Mouse (Mus musculus) adrenal gland, postnatal 25 days (tissue): Measurements from ENCODE around the gene Elp4. TPM values are rescaled to one million over a fixed set of nuclear protein-coding genes. Genes with fewer than 3 reads are reported as not detected.

Source experiments
- DNase-seq: peaks from one replicate; pipeline ENCODE4 v3.0.0; 2021; ENCODE audit warnings: mixed read lengths
- total RNA-seq: library from RNA; stranded (reverse); gene quantifications from 2 replicates; pipeline ENCODE4 v1.2.3, GENCODE M21; 2021

Gene Elp4
- total RNA-seq, 1 experiment from 2014 or later = 17.1 TPM

- DNase-seq = no peak
Measured at GRCm38 (mm10) chr2:105682011-105682501, 222.3 kb downstream of the Elp4 start.

DNA sequence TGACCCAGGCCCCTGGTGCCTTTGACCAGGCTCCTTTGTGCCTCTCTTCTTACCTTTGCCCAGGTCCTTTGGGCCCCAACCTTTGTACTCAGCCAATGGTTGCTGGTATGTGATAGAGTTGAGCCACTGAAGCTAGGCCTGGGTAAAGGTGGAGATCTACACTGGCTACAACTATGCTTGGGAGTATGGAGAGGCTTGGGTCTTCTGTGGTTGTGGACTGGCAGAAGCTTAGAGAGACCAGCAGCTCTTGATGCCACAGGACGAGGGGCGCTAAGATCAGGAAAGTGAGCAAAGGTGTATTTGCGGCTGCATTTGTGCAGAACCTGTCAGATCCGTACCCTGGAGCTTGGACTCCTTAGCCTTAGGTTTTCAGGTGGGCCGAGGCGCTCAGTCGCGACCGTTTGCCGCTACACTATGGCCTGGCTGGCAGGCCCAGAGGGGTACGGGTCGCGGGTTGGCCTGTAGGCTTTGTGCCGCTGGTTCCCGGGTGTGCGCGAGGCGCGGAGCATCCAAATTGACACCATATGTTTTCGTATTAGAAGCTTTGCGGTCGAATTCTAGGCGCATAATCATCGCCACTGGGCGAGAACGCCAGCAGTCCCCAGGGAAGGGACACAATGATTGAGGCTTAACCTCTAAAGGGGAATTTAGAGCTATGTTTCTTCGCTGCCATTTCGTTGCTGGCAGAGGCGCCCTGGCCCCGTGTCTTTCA lies 223.2 kb downstream of the Elp4 start:
- no peak for DNase-seq

DNA sequence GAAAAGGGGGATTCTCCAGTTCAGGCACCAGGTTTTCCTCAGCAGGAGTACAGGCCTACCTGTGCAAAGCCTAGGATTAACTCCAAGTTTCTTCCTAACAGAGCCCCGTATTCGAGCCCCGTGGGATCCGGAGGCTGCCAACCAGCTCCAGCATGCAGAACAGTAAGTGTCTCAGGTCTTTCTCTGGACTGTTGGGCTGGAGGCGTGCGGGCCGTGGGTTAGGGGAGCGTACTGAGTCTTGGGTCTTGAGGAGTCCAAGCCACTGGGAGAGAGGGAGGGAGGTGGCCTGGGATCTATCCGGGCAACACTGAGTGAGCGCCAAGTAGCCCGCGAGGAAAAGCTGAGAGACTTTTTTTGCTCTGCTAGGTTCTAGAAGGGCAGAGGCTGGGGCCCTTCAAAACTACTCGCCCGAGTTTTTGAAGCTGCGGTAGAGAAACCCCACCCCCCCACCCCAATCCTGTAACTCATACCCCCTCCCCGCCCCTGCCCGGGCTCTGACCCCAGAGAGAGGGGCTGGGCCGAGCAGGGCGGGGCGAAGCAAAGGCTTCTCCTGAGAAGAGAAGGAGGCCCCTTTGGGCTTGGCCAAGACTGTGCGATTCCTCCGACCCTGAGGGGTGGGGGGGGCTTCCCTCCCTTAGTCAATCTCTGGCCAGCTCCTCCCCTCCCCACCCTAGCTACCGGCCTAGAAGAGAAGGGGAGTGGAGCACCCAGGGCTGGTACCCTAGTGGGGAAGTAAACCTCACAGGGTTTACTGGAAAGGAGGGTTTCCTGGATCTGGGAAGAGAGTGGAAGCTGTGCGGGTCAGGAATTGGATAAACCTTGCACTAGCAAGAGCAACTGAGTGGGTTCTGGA lies 224.0 kb downstream of the Elp4 start:
- DNase-seq = no peak

GRCm38 (mm10) chr2:105679331-105679730 lies 225.0 kb downstream of the Elp4 start:
- no peak for DNase-seq

- no peak for DNase-seq
Measured at GRCm38 (mm10) chr2:105678880-105679321, 225.5 kb downstream of the Elp4 start.

DNA sequence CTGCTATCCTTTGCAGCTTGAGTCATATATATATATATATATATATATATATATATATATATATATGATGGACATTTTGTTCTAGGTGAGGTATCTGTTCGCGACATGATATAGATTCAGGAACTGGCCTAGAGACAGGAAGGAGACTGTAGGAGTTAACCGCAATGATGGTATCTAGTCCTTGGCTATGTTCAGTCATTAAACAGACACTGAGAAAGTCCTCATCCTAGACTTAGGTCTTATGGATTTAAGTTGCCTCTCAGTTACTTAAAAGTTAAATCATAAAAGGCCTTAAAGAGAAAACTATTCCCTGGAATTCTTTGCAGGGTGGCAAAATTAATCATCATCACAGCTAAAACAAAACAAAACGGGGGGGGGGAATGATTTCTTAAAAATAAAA lies 226.1 kb downstream of the Elp4 start:
- no peak for DNase-seq

GRCm38 (mm10) chr2:105677434-105678105 lies 226.8 kb downstream of the Elp4 start:
- no peak for DNase-seq

DNA sequence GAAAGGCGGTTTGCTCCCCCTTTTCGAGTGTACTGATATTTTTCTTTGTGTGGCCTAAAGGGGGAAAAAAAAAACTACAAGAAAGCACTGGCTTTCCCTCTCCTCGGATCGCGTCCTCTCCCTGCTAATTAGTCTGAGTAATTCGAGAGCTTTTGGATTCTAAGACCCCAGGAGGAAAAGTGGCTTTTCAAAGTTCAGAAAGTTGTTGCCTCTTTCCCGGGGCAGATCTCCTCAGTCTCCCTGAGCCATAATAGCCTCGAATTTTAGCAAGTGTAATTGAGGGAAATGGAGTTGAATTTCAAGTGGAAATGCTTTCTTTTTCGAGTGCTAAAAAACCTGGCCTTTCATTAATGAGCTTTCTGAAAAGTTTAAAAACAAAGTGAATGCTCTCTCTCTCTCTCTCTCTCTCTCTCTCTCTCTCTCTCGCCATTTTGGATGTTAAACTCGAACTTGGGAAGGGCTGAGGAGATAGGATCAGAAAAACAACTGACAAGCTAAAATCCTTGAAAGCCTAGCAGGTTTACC lies 227.4 kb downstream of the Elp4 start:
- DNase-seq = no peak

DNA sequence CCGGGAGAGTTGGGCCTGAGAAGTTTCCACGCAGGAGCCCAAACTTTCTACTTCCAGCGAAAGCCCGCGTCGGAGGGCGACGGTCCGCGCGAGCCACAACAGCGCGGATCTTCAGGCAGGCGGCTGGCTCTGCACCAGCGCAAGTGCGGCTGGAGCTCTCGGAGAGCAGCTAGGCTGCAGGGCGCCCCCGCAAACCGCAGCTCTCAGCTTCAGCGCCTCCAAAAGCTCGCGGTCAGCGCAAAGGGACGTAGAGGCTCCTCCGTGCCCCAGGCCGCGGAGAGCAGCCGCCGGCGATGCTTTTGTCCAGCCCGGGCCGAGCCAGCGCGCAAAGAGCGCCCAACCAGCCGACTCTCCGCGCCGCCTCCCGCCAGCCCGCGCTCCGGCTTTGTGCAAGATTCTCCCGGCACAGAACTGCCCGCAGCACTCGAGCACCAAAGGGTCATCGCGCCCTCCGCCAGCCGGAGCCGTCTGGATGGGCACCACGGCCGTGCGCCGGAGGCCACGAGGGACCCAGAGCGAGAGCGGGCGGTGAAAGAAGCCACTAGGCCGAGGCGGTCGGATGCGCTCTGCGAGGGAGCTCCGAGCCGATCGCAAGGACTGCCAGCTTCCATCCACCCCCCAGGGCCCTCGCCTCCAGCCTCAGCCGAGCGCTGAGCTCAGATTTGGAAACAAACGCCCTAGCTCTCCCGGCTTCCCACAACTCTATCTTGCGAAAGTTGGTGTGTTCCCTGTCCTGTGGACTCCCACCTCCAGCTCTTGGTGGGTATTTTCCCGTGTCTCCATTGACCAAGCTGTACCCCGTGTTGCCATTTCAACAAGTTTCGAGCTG lies 228.1 kb downstream of the Elp4 start:
- DNase-seq = no peak

DNA sequence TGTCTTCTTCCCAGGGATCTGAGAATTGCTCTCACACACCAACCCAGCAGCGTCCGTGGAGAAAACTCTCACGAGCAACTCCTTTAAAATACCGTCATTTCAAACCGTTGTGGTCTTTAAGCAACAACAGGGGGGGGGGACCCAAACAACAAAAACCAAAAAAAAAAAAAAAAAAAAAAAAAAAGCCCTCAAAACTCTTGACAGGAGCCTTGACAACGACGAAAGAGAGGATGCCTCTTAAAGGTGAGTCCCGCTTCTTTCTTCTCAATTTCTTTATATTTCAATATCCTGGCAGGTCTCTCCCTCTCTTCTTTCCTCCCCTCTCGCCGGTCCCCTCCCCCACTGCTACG lies 228.7 kb downstream of the Elp4 start:
- DNase-seq = no peak

GRCm38 (mm10) chr2:105674875-105675729 lies 229.3 kb downstream of the Elp4 start:
- DNase-seq = peak; percentile 61

DNA sequence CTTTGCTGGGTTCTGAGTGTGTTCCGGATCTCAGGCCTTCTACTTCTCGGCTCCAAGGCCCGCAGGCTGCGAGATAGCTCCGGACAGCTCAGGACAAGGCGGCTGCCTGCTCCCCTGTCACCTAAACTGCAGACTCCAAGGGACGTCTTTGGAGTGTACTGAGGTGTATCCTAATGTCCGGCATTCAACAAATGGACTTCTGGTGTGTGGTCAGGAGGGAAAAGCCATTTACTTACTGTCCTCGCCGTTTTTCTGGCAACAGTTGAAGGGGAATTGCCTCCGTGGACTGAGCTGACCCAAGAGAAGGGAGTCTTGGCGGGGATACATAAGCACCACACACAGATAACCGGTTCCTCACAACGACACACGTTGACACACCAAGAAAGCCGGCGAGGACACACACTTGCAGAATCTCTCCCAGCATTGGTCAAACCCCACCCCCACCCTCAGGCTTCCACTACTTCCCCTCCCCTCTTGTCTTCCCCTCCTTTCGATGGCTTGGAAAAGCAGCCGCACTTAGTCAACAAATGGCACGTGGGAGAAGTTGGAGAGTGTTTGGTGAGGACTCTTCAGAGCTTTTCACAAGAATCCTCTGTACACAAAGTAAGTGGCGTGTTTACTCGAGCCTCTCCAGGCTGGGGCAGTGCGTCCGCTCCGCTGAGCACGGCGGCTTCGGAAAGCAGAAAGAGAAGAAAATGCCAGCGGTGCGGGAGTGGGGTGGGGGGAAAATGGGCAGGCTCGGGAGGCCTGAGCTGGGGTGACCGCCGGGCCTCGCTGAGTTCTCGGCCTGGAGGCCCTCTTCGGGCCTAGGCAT lies 230.1 kb downstream of the Elp4 start:
- no peak for DNase-seq

DNA sequence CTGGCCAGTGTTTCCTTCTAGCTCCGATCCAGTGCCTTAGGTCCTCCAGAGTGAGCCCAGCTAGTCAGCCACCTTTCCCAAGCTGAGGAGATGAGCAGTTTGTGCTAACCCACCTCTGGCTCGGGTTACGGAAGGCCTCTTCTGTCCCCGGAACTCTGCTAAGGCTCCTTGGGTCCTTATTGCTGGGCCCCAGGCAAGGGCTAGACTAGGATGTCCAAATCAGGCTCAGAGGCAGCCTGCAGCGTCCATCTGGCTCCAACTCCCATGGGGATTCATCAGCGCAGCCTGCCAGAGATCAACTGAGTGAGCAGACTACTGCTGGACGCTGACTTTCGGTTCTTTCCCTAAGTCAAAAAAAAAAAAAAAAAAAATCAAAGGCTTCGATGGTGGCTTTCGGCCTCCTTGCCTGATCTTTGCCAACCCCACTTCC lies 230.7 kb downstream of the Elp4 start:
- DNase-seq = no peak

DNA sequence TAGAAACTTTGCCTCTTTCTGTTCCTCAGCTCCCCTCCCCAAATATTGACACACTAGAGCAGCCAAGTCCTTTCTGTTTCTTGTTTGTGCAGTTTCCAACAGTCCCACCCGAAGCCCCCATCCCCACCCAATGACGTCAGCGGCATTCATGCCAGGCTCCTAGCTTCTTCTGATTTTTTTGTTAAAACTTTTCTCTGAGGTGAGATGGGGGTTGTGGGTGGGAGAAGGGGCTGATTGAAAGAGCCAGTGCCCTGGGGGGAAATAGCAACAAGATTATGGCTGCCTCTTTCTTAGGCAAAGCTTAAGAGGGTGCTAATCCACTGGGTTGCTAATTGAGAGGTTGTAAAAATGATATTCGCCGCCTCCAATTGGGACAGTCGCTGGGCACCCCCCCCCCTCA lies 231.3 kb downstream of the Elp4 start:
- DNase-seq = no peak

- no peak for DNase-seq
Measured at GRCm38 (mm10) chr2:105672596-105672960, 231.8 kb downstream of the Elp4 start.

GRCm38 (mm10) chr2:105671798-105672595 lies 232.4 kb downstream of the Elp4 start:
- no peak for DNase-seq

DNA sequence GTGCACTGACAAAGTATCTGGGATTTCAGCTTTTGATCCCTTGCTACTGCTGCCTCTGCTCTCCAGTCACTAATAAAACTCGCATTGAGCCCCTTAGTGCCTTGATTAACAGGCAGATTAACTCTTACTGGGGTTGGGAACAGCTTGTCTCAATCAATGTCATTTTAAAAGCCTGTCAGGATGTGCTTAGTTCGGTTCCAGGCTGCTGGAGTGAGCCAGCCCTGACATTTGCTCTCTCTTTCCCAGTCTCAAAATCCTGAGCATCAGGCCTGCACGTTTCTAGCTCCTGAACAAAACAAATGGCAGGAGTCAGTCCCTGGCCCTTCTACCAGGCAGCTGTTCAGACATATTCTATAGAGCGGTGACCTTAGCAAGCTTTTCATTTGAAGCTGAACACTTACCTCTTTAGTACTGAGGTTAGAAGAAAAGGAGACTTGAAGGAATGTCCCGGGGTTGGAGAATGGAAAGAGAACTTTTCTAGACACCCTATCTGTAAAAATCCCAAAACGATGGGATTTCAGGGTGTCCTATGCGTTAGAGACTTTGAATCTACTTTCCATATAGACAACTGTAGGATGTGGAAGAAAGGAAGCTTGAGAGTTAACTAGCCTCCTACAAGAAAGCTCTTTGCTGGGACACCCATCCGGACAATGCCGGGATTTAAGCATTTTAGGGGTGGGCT lies 233.1 kb downstream of the Elp4 start:
- DNase-seq = no peak

- no peak for DNase-seq
Measured at GRCm38 (mm10) chr2:105670731-105671095, 233.7 kb downstream of the Elp4 start.
